Mouse (Mus musculus) brain, embryonic 14.5 days (tissue): ENCODE measurements around the gene Celsr2.

Source experiments
- CTCF ChIP-seq: fragments of 200-500 bp; IDR thresholded peaks from 2 replicates; pipeline ENCODE4 v1.5.1; 2012; ENCODE audit warnings: inconsistent platforms, mild to moderate bottlenecking, moderate library complexity, borderline replicate concordance; ENCODE audit not compliant: insufficient read depth, insufficient read length; ENCODE audit errors: extremely low read depth
- POLR2A ChIP-seq: fragments of 200-500 bp; IDR thresholded peaks from 2 replicates; pipeline ENCODE4 v1.6.1; 2012; ENCODE audit warnings: mild to moderate bottlenecking, inconsistent platforms, borderline replicate concordance; ENCODE audit not compliant: poor library complexity, insufficient read depth, insufficient read length, severe bottlenecking; ENCODE audit errors: extremely low read depth

DNA sequence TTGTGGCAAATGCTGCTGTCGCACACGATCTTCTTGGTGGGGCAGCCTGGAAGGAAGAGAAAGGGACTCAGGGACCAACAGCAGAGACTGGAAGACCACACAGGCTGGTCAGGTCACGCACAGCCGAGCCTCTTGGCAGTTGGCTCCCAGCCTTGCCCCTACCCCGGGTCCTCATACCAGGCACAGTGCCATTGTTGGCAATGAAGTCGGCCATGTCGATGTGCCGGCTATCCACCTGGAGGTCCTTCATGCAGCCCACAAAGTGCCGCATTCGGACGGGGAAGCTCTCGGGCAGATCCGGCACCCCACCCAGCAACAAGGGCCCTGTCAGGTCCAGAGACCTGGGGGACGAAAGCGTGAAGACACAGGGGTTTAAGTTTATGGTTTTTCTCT, 12.8 kb downstream of the Celsr2 start:
- no peak for TF ChIP-seq POLR2A
- no peak for TF ChIP-seq CTCF
